Mouse (Mus musculus): ENCODE measurements around the gene Ccdc59. TPM values are rescaled to one million over a fixed set of nuclear protein-coding genes. Genes with fewer than 3 reads are reported as not detected.

The Ccdc59 gene
- polyA plus RNA-seq (2014; fragmentation: Nextera tagmentation; extraction: Ambion mirVana): 51.6 and 55.1 TPM in 2 replicates

DNA sequence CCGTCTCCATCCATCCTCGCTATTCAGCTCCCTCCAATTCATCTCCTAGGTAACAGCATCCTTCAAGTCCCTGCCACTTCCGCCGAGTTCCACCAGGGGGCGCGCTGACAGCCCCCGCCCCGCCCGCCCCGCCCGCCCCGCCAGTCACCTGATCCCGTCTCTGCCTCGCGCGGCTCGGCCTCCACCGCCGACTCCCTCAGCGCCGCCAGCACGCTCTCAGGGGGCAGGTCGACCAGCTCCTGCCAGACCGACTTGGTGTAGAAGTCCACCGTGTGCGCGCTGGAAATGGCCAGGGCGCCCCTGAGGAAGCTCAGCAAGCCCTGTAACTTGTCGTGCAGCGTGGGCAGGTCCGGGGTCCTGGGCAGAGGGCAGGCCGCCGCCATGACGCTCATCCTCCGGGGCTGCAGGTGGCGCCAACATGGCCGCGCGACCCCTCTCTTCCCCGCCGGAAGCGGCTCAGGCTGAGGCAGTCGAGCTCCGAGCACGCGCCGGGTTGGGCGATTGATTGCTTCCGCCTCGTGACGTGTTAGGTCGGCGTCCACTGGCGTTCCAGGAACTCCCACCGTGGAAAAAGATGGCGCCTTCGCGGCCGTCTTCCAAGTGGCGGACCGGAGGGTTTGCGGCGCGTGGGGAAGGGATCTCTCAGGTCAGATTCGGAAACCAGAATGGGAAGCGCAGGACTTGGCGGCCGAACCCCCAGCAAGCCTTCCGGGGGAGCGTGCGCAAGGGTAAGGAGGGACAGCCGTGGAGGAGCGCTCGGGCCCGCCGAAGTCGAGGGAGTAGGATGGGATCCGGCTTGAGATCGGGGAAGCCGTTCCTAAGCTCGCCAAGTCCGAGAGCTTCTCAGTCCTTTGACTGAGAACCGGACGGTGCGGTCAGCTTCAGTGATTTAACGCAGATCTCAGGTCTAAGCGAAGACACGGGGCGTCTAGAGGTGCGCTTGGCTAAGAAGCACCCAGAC, at the start of gene Ccdc59, which contains the start of gene Mettl25:
Gene Ccdc59, plus strand, starts transcription at position 140 of the 961 bp plus-strand sequence.
Gene Mettl25, minus strand, starts transcription at position 453 of the 961 bp plus-strand sequence.
- Histone ChIP-seq H3K27ac (ENCODE audit: low read depth, low read length) (peak within 1 kb of the TSS; percentile 85), H3K9me3 (ENCODE audit: control insufficient read depth, low read length) (no peaks in the 10 kb centered on the region), H3K27me3 (ENCODE audit: control insufficient read depth, insufficient read depth, low read length) (no peaks in the 10 kb centered on the region), H3K4me1 (replicated peaks; ENCODE audit: control insufficient read depth, insufficient read depth, low read length) (no peaks in the 10 kb centered on the region; the same call in 1 of the 2 replicates), H3K4me2 (ENCODE audit: low read depth, low read length, severe bottlenecking) (peak within 1 kb of the TSS; percentile 79), H3K9ac (ENCODE audit: low read length) (peak within 1 kb of the TSS; percentile 88), H3K4me3 (ENCODE audit: low read depth, low read length) (peak within 1 kb of the TSS; percentile 80), H3K36me3 (ENCODE audit: control insufficient read depth, insufficient read depth, low read length) (peaks cover 5% of the 10 kb centered on the region; the same call in 1 of the 2 replicates)
- ATAC-seq (replicated peaks; ENCODE audit: low FRiP score) (peak; percentile 99), DNase-seq (ENCODE audit: low spot score) (peak; percentile 98)
- WGBS: under 1% methylated on average over 78 of the region's 90 CpGs

DNA sequence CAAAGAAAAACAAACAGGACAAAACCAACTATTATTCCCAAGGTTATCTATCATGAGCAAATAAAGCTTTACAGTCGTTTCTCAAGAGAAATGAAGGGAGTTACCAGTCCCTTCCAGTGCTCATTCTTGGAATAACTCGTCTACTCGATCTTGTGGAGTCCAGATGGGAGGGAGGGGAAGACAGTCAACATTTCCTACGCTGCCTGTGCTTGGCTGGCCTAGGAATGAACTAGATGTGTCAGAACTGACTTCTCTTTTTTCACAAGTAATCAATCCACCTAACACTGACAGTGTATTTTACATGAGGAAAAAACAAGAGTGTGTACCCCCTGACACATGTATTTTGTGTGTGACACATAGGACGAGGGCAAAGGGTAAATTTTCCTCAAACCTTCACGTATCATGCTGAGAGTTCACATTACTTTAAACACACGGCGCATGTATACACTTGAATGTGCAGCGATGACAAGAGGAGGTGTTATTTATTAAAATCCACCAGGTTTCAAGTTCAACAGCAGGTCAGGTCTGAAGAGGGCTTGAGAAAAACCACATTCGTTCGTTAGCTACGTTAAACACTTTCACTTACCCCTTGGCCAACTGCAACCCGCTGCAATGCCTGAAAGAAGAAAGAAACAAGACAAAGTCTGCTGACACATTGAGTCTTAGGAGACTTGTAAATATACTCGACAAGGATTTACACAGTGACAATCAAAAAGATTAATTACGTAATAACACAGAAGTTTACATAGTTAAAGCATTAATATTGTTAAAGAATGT, 46.9 kb upstream of the Ccdc59 start:
- Histone ChIP-seq H3K9ac (ENCODE audit: low read length) (no peak overlapping the region), H3K27me3 (ENCODE audit: control insufficient read depth, insufficient read depth, low read length) (no peaks in the 10 kb centered on the region), H3K36me3 (ENCODE audit: control insufficient read depth, insufficient read depth, low read length) (no peaks in the 10 kb centered on the region), H3K27ac (ENCODE audit: low read depth, low read length) (no peak overlapping the region), H3K4me2 (ENCODE audit: low read depth, low read length, severe bottlenecking) (no peak overlapping the region), H3K4me3 (ENCODE audit: low read depth, low read length) (no peak overlapping the region), H3K4me1 (replicated peaks; ENCODE audit: control insufficient read depth, insufficient read depth, low read length) (no peaks in the 10 kb centered on the region), H3K9me3 (ENCODE audit: control insufficient read depth, low read length) (no peaks in the 10 kb centered on the region)
- no peak for ATAC-seq (replicated peaks; ENCODE audit: low FRiP score)
- no peak for DNase-seq (ENCODE audit: low spot score)
- 85% methylated on average over 15 of the region's 15 CpGs for WGBS

DNA sequence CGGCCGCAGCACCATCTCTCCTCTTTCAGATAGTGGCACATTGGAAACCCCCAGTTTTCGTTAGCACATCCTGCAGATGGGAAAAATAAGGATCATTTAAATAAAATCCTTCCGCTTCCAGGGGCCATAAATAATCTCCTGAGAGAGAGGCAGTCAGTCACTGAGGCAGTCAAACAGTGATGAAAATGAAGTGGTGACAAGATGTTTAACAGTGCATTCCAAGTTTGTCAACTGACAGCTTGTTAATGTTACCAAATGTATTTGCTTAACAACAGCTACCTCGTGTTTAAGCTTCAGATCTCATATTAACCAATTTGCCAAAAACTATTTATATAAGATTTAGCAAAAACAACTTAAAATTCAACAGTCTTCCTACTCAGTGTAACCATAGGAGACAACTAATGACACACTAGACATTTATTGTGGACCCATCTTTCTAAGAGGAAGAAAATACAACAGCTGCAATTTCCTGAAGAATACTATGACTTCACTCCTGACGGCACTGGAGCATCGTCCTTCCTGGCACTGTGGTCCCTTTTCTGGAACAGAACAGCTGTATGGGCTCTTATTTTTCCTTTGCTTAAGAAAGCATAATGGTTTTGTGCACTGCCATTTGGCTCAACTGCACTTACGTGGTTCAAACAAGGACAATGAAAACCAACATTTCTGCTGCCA, 43.5 kb upstream of the Ccdc59 start:
- H3K9ac ChIP-seq (ENCODE audit: low read length): no peak overlapping the region
- DNase-seq (ENCODE audit: low spot score): no peak
- no peaks in the 10 kb centered on the region for H3K36me3 ChIP-seq (ENCODE audit: control insufficient read depth, insufficient read depth, low read length)
- H3K4me3 ChIP-seq (ENCODE audit: low read depth, low read length): no peak overlapping the region
- no peak for ATAC-seq (replicated peaks; ENCODE audit: low FRiP score)
- no peak overlapping the region for H3K4me2 ChIP-seq (ENCODE audit: low read depth, low read length, severe bottlenecking)
- H3K27ac ChIP-seq (ENCODE audit: low read depth, low read length): no peak overlapping the region
- 90% methylated on average over 8 of the region's 8 CpGs for WGBS
- no peaks in the 10 kb centered on the region for H3K27me3 ChIP-seq (ENCODE audit: control insufficient read depth, insufficient read depth, low read length)
- H3K4me1 ChIP-seq (replicated peaks; ENCODE audit: control insufficient read depth, insufficient read depth, low read length): no peaks in the 10 kb centered on the region
- no peaks in the 10 kb centered on the region for H3K9me3 ChIP-seq (ENCODE audit: control insufficient read depth, low read length)

DNA sequence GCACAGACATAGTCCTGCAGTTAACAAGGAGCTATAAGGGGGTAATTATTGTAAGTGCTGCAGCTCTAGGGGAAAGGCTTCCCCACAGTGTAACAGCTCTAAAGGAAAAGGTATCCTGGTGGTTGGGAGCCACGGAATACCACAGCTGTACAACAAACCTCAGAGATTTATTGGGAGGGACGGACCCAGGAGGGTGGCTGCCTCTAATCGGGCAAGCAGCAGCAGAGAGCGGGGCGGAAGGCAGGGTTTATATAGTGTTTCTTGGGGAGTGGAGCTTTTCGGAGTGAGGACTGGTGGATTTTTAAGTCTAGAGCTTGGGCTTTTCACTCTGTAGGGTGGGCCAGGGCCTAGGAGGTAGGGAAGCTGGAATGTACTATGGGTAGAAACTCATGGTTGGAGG, 39.7 kb upstream of the Ccdc59 start:
- DNase-seq (ENCODE audit: low spot score): no peak
- H3K27me3 ChIP-seq (ENCODE audit: control insufficient read depth, insufficient read depth, low read length): no peaks in the 10 kb centered on the region
- no peaks in the 10 kb centered on the region for H3K4me1 ChIP-seq (replicated peaks; ENCODE audit: control insufficient read depth, insufficient read depth, low read length)
- ATAC-seq (replicated peaks; ENCODE audit: low FRiP score): no peak
- no peak overlapping the region for H3K27ac ChIP-seq (ENCODE audit: low read depth, low read length)
- no peak overlapping the region for H3K4me2 ChIP-seq (ENCODE audit: low read depth, low read length, severe bottlenecking)
- H3K9ac ChIP-seq (ENCODE audit: low read length): no peak overlapping the region
- H3K4me3 ChIP-seq (ENCODE audit: low read depth, low read length): no peak overlapping the region
- 88% methylated on average over 6 of the region's 6 CpGs for WGBS
- no peaks in the 10 kb centered on the region for H3K36me3 ChIP-seq (ENCODE audit: control insufficient read depth, insufficient read depth, low read length)
- H3K9me3 ChIP-seq (ENCODE audit: control insufficient read depth, low read length): no peaks in the 10 kb centered on the region

DNA sequence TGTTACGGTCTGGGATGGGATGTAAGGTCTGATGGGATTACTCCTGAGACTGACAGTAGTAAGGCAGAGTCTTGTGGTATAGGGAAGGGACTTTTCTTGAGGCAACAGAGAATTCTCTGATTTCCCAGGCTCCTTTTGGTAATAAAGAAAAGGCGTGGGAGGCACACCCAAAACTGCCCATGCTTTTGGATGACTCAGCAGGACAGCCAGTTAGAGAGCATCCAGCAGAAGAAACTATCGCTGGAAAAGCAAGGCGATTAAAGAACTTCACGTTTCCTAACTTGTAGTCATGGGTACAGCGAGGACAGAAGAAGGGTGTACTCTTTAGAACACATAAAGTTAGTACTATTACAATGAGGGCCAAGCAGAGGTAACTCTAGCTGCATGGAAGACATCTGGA, 38.7 kb upstream of the Ccdc59 start:
- no peaks in the 10 kb centered on the region for H3K27me3 ChIP-seq (ENCODE audit: control insufficient read depth, insufficient read depth, low read length)
- DNase-seq (ENCODE audit: low spot score) (no peak), ATAC-seq (replicated peaks; ENCODE audit: low FRiP score) (no peak)
- H3K4me2 ChIP-seq (ENCODE audit: low read depth, low read length, severe bottlenecking): no peak overlapping the region
- H3K9ac ChIP-seq (ENCODE audit: low read length): no peak overlapping the region
- H3K4me1 ChIP-seq (replicated peaks; ENCODE audit: control insufficient read depth, insufficient read depth, low read length): no peaks in the 10 kb centered on the region
- H3K4me3 ChIP-seq (ENCODE audit: low read depth, low read length): no peak overlapping the region
- no peak overlapping the region for H3K27ac ChIP-seq (ENCODE audit: low read depth, low read length)
- H3K9me3 ChIP-seq (ENCODE audit: control insufficient read depth, low read length): no peaks in the 10 kb centered on the region
- no peaks in the 10 kb centered on the region for H3K36me3 ChIP-seq (ENCODE audit: control insufficient read depth, insufficient read depth, low read length)
- 94% methylated on average over 6 of the region's 6 CpGs for WGBS

DNA sequence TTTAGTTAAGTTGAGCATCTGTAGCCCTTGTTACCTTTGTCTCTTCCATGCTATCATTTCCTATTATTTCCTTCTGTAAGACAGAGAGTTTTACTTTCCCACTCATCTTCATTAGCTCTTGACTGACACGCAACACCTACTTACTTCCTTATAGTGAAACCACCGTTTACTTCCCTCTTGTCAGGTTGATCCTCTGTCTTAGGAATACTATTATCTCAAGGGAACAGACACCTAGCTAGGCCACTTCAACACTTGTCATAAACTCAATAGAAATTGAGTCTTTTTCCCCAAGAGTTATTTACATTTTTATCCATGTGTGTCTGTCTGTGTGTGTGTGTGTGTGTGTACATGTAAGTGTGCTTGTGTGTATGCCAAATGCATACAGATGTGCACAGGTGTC, 37.4 kb upstream of the Ccdc59 start:
- H3K27me3 ChIP-seq (ENCODE audit: control insufficient read depth, insufficient read depth, low read length): no peaks in the 10 kb centered on the region
- no peaks in the 10 kb centered on the region for H3K4me1 ChIP-seq (replicated peaks; ENCODE audit: control insufficient read depth, insufficient read depth, low read length)
- 90% methylated on average over 2 of the region's 2 CpGs for WGBS
- no peaks in the 10 kb centered on the region for H3K36me3 ChIP-seq (ENCODE audit: control insufficient read depth, insufficient read depth, low read length)
- H3K4me2 ChIP-seq (ENCODE audit: low read depth, low read length, severe bottlenecking): no peak overlapping the region
- H3K9ac ChIP-seq (ENCODE audit: low read length): no peak overlapping the region
- no peak overlapping the region for H3K27ac ChIP-seq (ENCODE audit: low read depth, low read length)
- ATAC-seq (replicated peaks; ENCODE audit: low FRiP score): no peak
- H3K4me3 ChIP-seq (ENCODE audit: low read depth, low read length): no peak overlapping the region
- DNase-seq (ENCODE audit: low spot score): no peak
- H3K9me3 ChIP-seq (ENCODE audit: control insufficient read depth, low read length): no peaks in the 10 kb centered on the region

DNA sequence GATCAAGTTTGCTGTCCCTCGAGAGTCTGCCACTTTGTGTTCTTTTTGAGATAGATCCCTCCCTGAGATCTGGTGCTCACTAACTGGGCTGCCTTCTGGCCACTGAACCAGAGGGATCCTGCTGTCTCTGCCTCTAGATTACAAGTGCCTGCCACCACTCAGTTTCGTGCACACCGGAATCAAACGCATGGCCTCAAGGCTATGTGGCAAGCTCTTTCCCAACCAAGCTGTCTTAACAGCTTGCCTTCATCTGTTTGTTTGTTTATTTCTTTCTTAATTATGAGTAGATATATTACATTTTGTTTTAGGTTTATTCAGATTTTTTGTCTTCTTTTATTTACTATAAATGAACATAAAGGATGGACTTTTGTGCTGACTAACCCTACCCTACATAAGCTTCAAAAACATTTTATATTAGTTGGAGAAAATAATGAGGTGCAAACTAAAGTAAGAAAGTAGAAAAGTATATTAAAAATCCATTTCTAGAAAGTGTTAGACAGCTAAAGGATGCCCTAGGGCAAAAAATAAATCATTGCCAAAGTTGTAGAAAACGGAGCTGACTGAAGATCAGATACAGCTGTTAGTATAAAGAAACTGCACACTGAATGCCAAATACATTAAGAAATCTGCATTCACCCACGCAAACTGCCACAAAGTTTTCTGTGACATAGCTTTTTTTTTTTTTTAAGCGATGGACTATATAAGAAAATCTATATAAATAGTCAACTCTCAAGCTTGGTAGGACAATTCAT, 34.4 kb upstream of the Ccdc59 start:
- H3K9ac ChIP-seq (ENCODE audit: low read length): no peak overlapping the region
- H3K27me3 ChIP-seq (ENCODE audit: control insufficient read depth, insufficient read depth, low read length): no peaks in the 10 kb centered on the region
- no peak overlapping the region for H3K4me2 ChIP-seq (ENCODE audit: low read depth, low read length, severe bottlenecking)
- H3K9me3 ChIP-seq (ENCODE audit: control insufficient read depth, low read length): no peaks in the 10 kb centered on the region
- no peaks in the 10 kb centered on the region for H3K36me3 ChIP-seq (ENCODE audit: control insufficient read depth, insufficient read depth, low read length)
- ATAC-seq (replicated peaks; ENCODE audit: low FRiP score) (no peak), DNase-seq (ENCODE audit: low spot score) (no peak)
- no peak overlapping the region for H3K4me3 ChIP-seq (ENCODE audit: low read depth, low read length)
- 91% methylated on average over 7 of the region's 7 CpGs for WGBS
- no peaks in the 10 kb centered on the region for H3K4me1 ChIP-seq (replicated peaks; ENCODE audit: control insufficient read depth, insufficient read depth, low read length)
- H3K27ac ChIP-seq (ENCODE audit: low read depth, low read length): no peak overlapping the region

All from forebrain, embryonic 11.5 days (tissue).